Mouse (Mus musculus) liver, embryonic 13.5 days (tissue): Measurements from ENCODE around the gene Echdc1. TPM values are rescaled to one million over a fixed set of nuclear protein-coding genes. Genes with fewer than 3 reads are reported as not detected.
A peak's percentile ranks its signal among the peaks of the same experiment; 100 is the strongest.
"Not testable (repeated sequence)": the region's sequence is repeated elsewhere in the genome, so short reads cannot be mapped to it uniquely, and the experiment has no call there.

ENCODE experiments used
- ATAC-seq: fragments of 200-750 bp; cut with Nextera tagmentation; 2 replicates; pipeline ENCODE4 v1.8.0; 2017; ENCODE audit warnings: low read depth, mild to moderate bottlenecking, moderate number of reproducible peaks, moderate library complexity
- DNase-seq: peaks from one replicate; pipeline ENCODE4 v3.0.0; 2022
- H3K27ac ChIP-seq: fragments of 300-500 bp; sonication (generic); 2 replicates; pipeline ENCODE4 v1.5.1; 2015; ENCODE audit warnings: moderate library complexity, mild to moderate bottlenecking, inconsistent platforms
- H3K27me3 ChIP-seq: fragments of 300-500 bp; sonication (generic); 2 replicates; pipeline ENCODE4 v1.6.1; 2015; ENCODE audit warnings: mild to moderate bottlenecking, inconsistent platforms
- H3K36me3 ChIP-seq: fragments of 300-500 bp; sonication (generic); 2 replicates; pipeline ENCODE4 v1.6.1; 2015; ENCODE audit warnings: mild to moderate bottlenecking, inconsistent platforms
- H3K4me1 ChIP-seq: fragments of 300-500 bp; sonication (generic); replicated peaks from 2 replicates; pipeline ENCODE4 v1.6.1; 2015; ENCODE audit warnings: inconsistent platforms
- H3K4me2 ChIP-seq: fragments of 300-500 bp; sonication (generic); 2 replicates; pipeline ENCODE4 v1.6.1; 2015; ENCODE audit warnings: inconsistent platforms, mild to moderate bottlenecking, moderate library complexity
- H3K4me3 ChIP-seq: fragments of 300-500 bp; sonication (generic); replicated peaks from 2 replicates; pipeline ENCODE4 v1.5.1; 2015; ENCODE audit warnings: mild to moderate bottlenecking, inconsistent platforms
- H3K9ac ChIP-seq: fragments of 300-500 bp; sonication (generic); 2 replicates; pipeline ENCODE4 v1.6.1; 2015; ENCODE audit warnings: mild to moderate bottlenecking, inconsistent platforms
- H3K9me3 ChIP-seq: fragments of 300-500 bp; sonication (generic); replicated peaks from 2 replicates; pipeline ENCODE4 v1.6.1; 2016; ENCODE audit warnings: inconsistent platforms
- WGBS: fragments of 180-500 bp; shearing (Covaris S2); methylation state at CpG from one replicate; pipeline ENCODE4 v1.1.7; 2015; ENCODE audit not compliant: insufficient replicate concordance; 5-methylcytosine and 5-hydroxymethylcytosine counted together
- polyA plus RNA-seq: library from polyadenylated mRNA; unstranded; fragments of >200 nt; fragmentation: Nextera tagmentation; extraction: Ambion mirVana; gene quantifications from 2 replicates; pipeline ENCODE4 v1.2.1, GENCODE M21; 2015

The Echdc1 gene
- polyA plus RNA-seq, 1 experiment from 2014 or later: 22.9 TPM

GRCm38 (mm10) chr10:29351420-29351819 lies 38.5 kb downstream of the Echdc1 start:
- DNase-seq (no peak), ATAC-seq (no peak)
- H3K9ac ChIP-seq: no peak overlapping the region
- peaks cover 3% of the 10 kb centered on the region; the same call in 1 of the 2 replicates for H3K4me1 ChIP-seq
- H3K27me3 ChIP-seq: no peaks in the 10 kb centered on the region
- H3K27ac ChIP-seq: no peak overlapping the region
- no peak overlapping the region for H3K4me3 ChIP-seq
- H3K36me3 ChIP-seq: peaks cover 45% of the 10 kb centered on the region
- 72% methylated on average over 2 of the region's 2 CpGs for WGBS
- H3K9me3 ChIP-seq: no peaks in the 10 kb centered on the region
- H3K4me2 ChIP-seq: no peak overlapping the region

GRCm38 (mm10) chr10:29352575-29352974 lies 39.6 kb downstream of the Echdc1 start:
- H3K27ac ChIP-seq: no peak overlapping the region
- H3K4me2 ChIP-seq: no peak overlapping the region
- ATAC-seq (no peak), DNase-seq (no peak)
- peaks cover 13% of the 10 kb centered on the region for H3K4me1 ChIP-seq
- H3K27me3 ChIP-seq: no peaks in the 10 kb centered on the region
- WGBS: 57% methylated on average over 3 of the region's 3 CpGs
- H3K9ac ChIP-seq: no peak overlapping the region
- H3K36me3 ChIP-seq: peaks cover 34% of the 10 kb centered on the region
- no peak overlapping the region for H3K4me3 ChIP-seq
- H3K9me3 ChIP-seq: no peaks in the 10 kb centered on the region

GRCm38 (mm10) chr10:29354183-29354582 lies 41.2 kb downstream of the Echdc1 start:
- WGBS: 81% methylated on average over 7 of the region's 7 CpGs
- H3K4me1 ChIP-seq: peaks cover 18% of the 10 kb centered on the region
- H3K27ac ChIP-seq: no peak overlapping the region
- H3K27me3 ChIP-seq: no peaks in the 10 kb centered on the region
- H3K4me3 ChIP-seq: no peak overlapping the region
- no peaks in the 10 kb centered on the region for H3K9me3 ChIP-seq
- DNase-seq (no peak), ATAC-seq (no peak)
- H3K4me2 ChIP-seq: no peak overlapping the region
- no peak overlapping the region for H3K9ac ChIP-seq
- peaks cover 25% of the 10 kb centered on the region for H3K36me3 ChIP-seq

GRCm38 (mm10) chr10:29361095-29361463 lies 48.1 kb downstream of the Echdc1 start:
- peak overlapping the region; percentile 95 for H3K27ac ChIP-seq
- H3K9ac ChIP-seq: peak overlapping the region; percentile 95
- H3K36me3 ChIP-seq: no peaks in the 10 kb centered on the region
- H3K27me3 ChIP-seq: no peaks in the 10 kb centered on the region
- H3K4me2 ChIP-seq: peak overlapping the region; percentile 87
- ATAC-seq: no peak
- no peak for DNase-seq
- no peaks in the 10 kb centered on the region for H3K9me3 ChIP-seq
- H3K4me3 ChIP-seq: peak overlapping the region; percentile 91
- H3K4me1 ChIP-seq: peaks cover 33% of the 10 kb centered on the region
- WGBS: 3% methylated on average over 6 of the region's 6 CpGs

GRCm38 (mm10) chr10:29361464-29362196 lies 48.7 kb downstream of the Echdc1 start:
- no peaks in the 10 kb centered on the region for H3K36me3 ChIP-seq
- peak overlapping the region; percentile 87 for H3K4me2 ChIP-seq
- H3K9me3 ChIP-seq: no peaks in the 10 kb centered on the region
- ATAC-seq (peak; percentile 98), DNase-seq (peak; percentile 80)
- peak overlapping the region; percentile 95 for H3K27ac ChIP-seq
- peak overlapping the region; percentile 95 for H3K9ac ChIP-seq
- under 1% methylated on average over 69 of the region's 100 CpGs for WGBS
- H3K4me1 ChIP-seq: peaks cover 31% of the 10 kb centered on the region
- peak overlapping the region; percentile 91 for H3K4me3 ChIP-seq
- H3K27me3 ChIP-seq: no peaks in the 10 kb centered on the region

GRCm38 (mm10) chr10:29362197-29362900 lies 49.4 kb downstream of the Echdc1 start, which contains the start of gene Rnf146:
TSS of gene Rnf146 (minus strand) at chr10:29362442.
- peak within 1 kb of the TSS; percentile 91 for H3K4me3 ChIP-seq
- H3K9ac ChIP-seq: peak within 1 kb of the TSS; percentile 95
- peak within 1 kb of the TSS; percentile 87 for H3K4me2 ChIP-seq
- WGBS: 5% methylated on average over 15 of the region's 15 CpGs
- H3K36me3 ChIP-seq: no peaks in the 10 kb centered on the region
- H3K27me3 ChIP-seq: no peaks in the 10 kb centered on the region
- peaks cover 24% of the 10 kb centered on the region for H3K4me1 ChIP-seq
- H3K27ac ChIP-seq: peak within 1 kb of the TSS; percentile 95
- H3K9me3 ChIP-seq: no peaks in the 10 kb centered on the region
- ATAC-seq (peak; percentile 8), DNase-seq (no peak)

- no peaks in the 10 kb centered on the region for H3K9me3 ChIP-seq
- no peak for ATAC-seq
- H3K9ac ChIP-seq: no peak overlapping the region
- DNase-seq: no peak
- no peaks in the 10 kb centered on the region for H3K4me1 ChIP-seq
- no peaks in the 10 kb centered on the region for H3K27me3 ChIP-seq
- 71% methylated on average over 5 of the region's 5 CpGs for WGBS
- H3K4me2 ChIP-seq: no peak overlapping the region
- H3K36me3 ChIP-seq: no peaks in the 10 kb centered on the region
- no peak overlapping the region for H3K27ac ChIP-seq
- H3K4me3 ChIP-seq: no peak overlapping the region
These were observed 61.1 kb downstream of the Echdc1 start for GRCm38 (mm10) chr10:29374065-29374464.

- H3K27ac ChIP-seq: no peak overlapping the region
- no peak for DNase-seq
- H3K4me2 ChIP-seq: no peak overlapping the region
- H3K4me1 ChIP-seq: no peaks in the 10 kb centered on the region
- no peaks in the 10 kb centered on the region for H3K27me3 ChIP-seq
- H3K9me3 ChIP-seq: no peaks in the 10 kb centered on the region
- H3K36me3 ChIP-seq: no peaks in the 10 kb centered on the region
- ATAC-seq: no peak
- no peak overlapping the region for H3K9ac ChIP-seq
- no peak overlapping the region for H3K4me3 ChIP-seq
- 61% methylated on average over 2 of the region's 2 CpGs for WGBS
These were observed 68.6 kb downstream of the Echdc1 start for GRCm38 (mm10) chr10:29381558-29381957.

GRCm38 (mm10) chr10:29394890-29395289 lies 81.9 kb downstream of the Echdc1 start:
- H3K9ac ChIP-seq, H3K4me3 ChIP-seq, H3K4me2 ChIP-seq, H3K4me1 ChIP-seq, DNase-seq, ATAC-seq, H3K27me3 ChIP-seq, H3K9me3 ChIP-seq, H3K36me3 ChIP-seq, H3K27ac ChIP-seq: not testable (repeated sequence)
- WGBS: 53% methylated on average over 2 of the region's 2 CpGs
